Mouse (Mus musculus) central nervous system, embryonic 11.5 days (tissue): ENCODE results near the gene G6pc2. TPM values are rescaled to one million over a fixed set of nuclear protein-coding genes. Genes with fewer than 3 reads are reported as not detected.

Experiments
- polyA plus RNA-seq: library from polyadenylated mRNA; depleted of rRNA; stranded (reverse); fragments of >200 nt; gene quantifications from 2 replicates; pipeline ENCODE4 v1.2.3, GENCODE M21; 2012; rRNA removed

G6pc2 gene
- 0.17 and 0.29 TPM in 2 replicates for polyA plus RNA-seq

GRCm38 (mm10) chr2:69210773-69211172 is at the start of gene G6pc2:
TSS of gene G6pc2 (plus strand) at chr2:69211073.

GRCm38 (mm10) chr2:69205791-69206351 is 5.0 kb upstream of the G6pc2 start, which contains the start of gene Spc25:
TSS of gene Spc25 (minus strand) at chr2:69206194.

Other genes starting within 250 kb of the G6pc2 start
- gene Nostrin, start 75.3 kb upstream of the G6pc2 start, polyA plus RNA-seq: 0.81 and 2.0 TPM in 2 replicates
- gene Spc25, start 4.9 kb upstream of the G6pc2 start, polyA plus RNA-seq: 108 and 136 TPM in 2 replicates
- gene Abcb11, start 131.5 kb downstream of the G6pc2 start, polyA plus RNA-seq: 0.04 and 0.10 TPM in 2 replicates
- 0.01 TPM in 1 of 2 replicates, not detected in the other for gene Dhrs9, start 169.4 kb downstream of the G6pc2 start, polyA plus RNA-seq